Mouse (Mus musculus) T-helper 1 cell (primary cell): ENCODE data around the gene D230025D16Rik.
"Not testable (repeated sequence)": the region's sequence is repeated elsewhere in the genome, so short reads cannot be mapped to it uniquely, and the experiment has no call there.

Source experiments
- in situ Hi-C: fragments of 300-600 bp; cut with MboI, MseI; formaldehyde crosslinking; loops from one replicate; pipeline ENCODE4 v1.15.1; 2025; ENCODE audit warnings: high pct_unique_total_duplicates

The D230025D16Rik gene

GRCm38 (mm10) chr8:105224413-105225271 lies at the start of gene D230025D16Rik:
Gene D230025D16Rik, plus strand, starts transcription at chr8:105225145.
- in situ Hi-C loops, result loop anchor here (5.0 kb wide), 1 partner anchor 62 kb away; no protein-coding TSS in a partner anchor

DNA sequence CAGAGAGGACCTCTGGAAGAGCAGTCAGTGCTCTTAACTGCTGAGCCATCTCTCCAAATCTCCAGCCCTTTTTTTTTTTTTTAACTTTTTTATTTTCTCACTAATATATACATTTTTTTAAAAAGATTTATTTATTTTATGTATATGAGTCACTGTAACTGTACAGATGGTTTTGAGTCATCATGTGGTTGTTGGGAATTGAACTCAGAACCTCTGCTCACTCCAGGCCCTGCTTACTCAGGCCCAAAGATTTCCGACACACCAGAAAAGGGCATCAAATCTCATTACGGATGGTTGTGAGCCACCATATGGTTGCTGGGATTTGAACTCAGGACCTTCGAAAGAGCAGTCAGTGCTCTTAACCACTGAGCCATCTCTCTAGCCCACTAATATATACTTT lies 49.7 kb upstream of the D230025D16Rik start:
- in situ Hi-C loops, result not testable (repeated sequence)

GRCm38 (mm10) chr8:105178211-105178800 lies 46.6 kb upstream of the D230025D16Rik start:
- in situ Hi-C loops, result no loop called here

GRCm38 (mm10) chr8:105182201-105182600 lies 42.7 kb upstream of the D230025D16Rik start:
- in situ Hi-C loops, result no loop called here

DNA sequence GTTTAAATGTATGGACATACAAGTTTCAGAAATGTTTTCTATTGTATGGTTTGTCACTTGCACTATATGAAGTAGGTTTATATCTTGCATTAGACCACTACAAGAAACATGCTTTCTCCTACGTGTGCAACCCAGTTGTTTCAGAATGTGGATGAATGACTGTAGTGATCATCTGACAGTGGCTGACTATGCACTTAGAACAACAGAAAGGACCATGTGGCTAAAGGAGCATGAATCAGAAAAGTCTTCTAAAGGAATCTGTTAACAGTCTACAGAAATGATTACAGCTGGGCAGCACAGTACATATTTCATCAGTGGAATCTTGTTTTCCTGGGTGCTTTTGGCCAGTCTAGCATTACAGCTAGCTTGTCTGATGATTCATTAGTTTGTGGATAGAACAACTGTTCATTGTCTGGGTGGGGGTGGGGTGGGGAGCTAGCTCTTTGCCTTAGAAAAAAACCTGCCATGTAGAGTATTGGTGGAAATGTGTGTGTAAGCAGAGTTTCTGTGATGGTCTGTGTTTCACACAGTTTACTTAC lies 38.4 kb upstream of the D230025D16Rik start:
- in situ Hi-C loops, result no loop called here

DNA sequence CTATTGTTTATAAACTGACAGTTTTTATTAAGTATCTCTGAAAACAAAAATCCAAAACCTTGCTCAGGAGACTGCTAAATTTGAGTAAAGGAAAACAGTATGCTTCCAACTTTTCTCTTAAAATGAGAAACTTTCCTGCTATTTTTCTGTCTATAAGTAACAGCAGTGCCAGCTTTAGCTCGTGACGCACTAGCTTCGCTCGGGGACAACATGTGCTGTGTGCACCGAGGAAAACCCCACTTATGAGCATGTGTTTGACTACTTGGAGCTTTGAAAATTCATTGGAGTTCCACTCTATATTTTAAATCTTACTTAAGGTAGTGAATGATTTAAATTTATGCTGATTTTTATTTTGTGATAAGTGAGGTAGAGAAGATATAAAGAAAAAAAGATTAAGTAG lies 32.8 kb upstream of the D230025D16Rik start:
- in situ Hi-C loops, result no loop called here

- in situ Hi-C loops, result no loop called here
Observed at GRCm38 (mm10) chr8:105205748-105206147, 19.2 kb upstream of the D230025D16Rik start.

GRCm38 (mm10) chr8:105206766-105207275 lies 18.1 kb upstream of the D230025D16Rik start:
- in situ Hi-C loops, result no loop called here

- in situ Hi-C loops, result no loop called here
Observed at GRCm38 (mm10) chr8:105207675-105208273, 17.2 kb upstream of the D230025D16Rik start.

DNA sequence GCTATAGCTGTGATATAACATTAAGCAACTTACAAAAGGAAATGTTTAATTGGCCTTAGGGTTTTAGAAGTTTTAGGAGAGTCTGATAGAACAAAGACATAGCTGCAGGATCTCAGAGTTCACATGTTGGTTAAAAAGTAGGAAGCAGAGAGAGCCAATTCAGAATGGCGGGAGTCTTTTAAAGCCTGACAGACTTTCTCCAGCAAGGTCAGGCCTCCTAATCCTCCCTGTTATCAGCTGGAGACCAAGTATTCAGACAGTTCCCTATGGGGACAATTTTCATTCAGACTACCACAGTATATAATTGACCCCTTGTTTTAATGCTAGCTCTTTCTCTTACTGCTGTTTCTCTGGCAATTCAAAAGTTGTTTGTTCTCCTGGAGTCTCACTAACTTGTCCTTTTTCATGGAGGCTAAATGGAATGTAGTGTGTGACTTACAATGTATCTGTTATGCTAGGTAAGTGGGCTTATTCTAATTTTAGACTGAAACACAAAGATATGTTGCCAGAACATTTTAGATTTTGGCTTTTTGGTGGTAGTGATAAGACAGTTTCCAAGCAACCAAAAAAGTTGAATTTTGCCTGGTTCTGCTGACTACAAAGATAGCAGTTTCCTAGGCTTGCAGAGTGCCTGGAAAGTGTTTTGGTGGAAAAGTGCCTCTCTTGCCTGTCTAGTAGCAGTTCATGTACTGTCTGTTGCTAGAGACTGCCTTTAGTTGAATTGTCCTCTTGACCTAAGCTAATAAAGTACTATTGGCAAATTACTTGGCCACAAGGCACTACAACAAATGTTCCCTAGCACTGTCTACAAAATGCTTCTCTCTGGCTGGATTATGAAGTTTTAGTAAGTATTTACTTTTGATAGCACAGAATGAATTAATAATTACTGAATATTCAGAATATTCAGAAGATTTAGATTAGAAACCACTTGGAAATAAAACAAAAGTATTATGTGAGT lies 15.5 kb upstream of the D230025D16Rik start:
- in situ Hi-C loops, result no loop called here

DNA sequence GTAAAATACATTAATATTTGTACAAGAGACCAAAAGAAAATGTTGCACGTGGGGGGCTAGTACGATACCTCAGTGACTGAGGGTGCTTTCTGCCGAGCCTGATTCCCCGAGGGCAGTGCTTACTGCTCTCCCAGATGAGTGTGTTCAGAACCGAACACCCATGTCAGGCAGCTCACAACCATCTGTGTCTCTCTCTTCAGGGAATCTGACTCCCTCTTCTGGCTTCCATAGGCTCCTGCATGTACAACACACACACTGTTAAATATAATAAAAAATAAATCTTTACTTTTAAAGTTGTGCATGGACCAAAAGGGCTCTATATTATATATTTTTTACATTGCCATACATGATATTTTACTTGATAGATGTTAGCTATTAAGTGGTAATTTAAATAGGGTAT lies 10.8 kb upstream of the D230025D16Rik start:
- in situ Hi-C loops, result no loop called here

DNA sequence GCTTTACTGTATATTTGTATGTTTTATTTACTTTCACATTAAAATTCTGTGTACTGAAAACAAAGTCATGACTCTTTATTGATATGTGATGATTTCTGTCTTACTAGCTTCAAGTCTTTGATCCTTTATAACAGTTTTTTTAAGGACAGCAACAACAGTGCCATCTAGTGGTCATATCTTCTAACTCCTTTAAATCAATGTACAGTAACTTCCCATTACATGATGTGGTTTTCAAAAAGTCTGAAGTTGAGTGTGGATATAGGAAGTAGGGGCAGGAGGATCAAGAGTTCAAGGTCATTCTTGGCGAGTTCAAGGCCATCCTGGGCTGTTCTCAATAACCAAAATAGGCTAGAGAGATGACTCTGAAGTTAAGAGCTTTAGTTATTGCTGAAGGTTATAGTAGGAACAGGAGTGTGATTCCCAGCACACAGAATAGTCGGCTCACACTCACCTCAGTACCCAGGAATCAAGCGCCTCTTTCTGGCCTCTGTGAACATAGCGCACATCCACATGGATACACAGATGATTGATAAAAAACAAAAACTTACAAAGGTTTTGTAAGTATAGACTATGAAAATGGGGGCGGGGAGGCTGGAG lies 6.9 kb upstream of the D230025D16Rik start:
- in situ Hi-C loops, result no loop called here

- in situ Hi-C loops, result no loop called here
Observed at GRCm38 (mm10) chr8:105223850-105224249, 1.1 kb upstream of the D230025D16Rik start.

DNA sequence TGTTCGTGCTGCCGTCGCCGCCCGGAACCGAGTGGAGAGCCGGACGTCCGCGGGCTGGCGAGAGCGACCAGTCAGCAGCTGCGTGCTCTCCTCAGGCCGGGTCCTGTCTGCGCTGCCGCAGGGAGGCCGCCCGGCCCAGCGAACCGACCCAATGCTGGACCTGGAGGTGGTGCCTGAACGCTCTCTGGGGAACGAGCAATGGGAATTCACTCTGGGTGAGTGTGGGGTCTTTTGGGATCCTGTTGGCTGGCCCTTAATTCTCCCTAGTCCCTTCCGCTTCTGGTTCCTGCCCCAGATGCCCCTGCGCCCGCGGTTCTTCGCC lies 288 bp downstream of the D230025D16Rik start:
- in situ Hi-C loops, result loop anchor here (5.0 kb wide), 1 partner anchor 63 kb away; no protein-coding TSS in a partner anchor

- in situ Hi-C loops, result loop anchor here (5.0 kb wide), 1 partner anchor 64 kb away; no protein-coding TSS in a partner anchor
Observed at GRCm38 (mm10) chr8:105225917-105226316, 972 bp downstream of the D230025D16Rik start.

- in situ Hi-C loops, result no loop called here
Observed at GRCm38 (mm10) chr8:105231503-105232320, 6.8 kb downstream of the D230025D16Rik start.

- in situ Hi-C loops, result not testable (repeated sequence)
Observed at GRCm38 (mm10) chr8:105232321-105232693, 7.4 kb downstream of the D230025D16Rik start.

DNA sequence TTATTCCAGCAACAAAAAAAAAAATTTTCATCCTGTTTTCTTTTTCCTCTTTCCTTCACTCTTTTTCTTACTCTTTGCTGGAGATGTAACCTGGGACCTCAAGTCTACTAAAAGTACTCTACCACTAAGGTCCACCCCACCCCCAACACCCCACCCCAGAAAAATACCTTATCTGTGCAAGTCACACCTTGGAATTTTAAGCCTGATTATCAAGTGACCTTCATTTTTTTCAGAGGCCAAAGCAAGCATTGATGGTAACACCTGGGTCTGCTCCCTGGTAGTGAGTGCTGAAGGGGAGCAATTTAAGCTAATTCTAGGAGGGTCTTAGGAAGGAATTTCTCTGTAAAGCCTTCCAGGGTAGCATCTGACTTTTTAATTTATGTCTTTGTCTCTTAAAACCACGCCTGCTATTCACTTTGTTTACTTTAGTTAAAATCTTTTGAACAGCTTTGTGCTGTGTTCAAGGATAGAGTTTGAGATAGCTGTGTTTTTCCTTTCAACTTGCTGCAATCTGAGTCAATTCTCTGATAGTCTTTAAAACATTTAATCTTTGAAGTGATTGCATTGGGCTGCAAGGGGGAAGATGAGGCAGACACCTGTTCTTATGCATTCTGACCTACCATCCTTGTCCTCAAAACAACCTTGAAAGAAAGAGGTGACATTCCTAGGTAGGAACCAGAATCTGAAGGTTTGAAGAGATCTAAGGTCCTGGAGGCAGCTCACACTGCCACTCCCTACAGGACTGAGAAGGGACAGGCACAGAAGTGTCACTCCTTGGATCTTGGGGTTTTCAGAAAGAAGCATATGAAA lies 8.4 kb downstream of the D230025D16Rik start:
- in situ Hi-C loops, result no loop called here

GRCm38 (mm10) chr8:105235206-105235605 lies 10.3 kb downstream of the D230025D16Rik start:
- in situ Hi-C loops, result no loop called here
